Mouse (Mus musculus) CH12.LX (cell line): ENCODE data around the gene Clmp.

Experiments
- CTCF ChIP-seq, 2 experiments: IDR thresholded peaks in 1 of 2; conservative IDR thresholded peaks in 1 of 2; 2 replicates each; pipeline ENCODE4 v1.5.1; 2011 to 2012; ENCODE audit warnings: low read depth in 2 of 2, low read length in 2 of 2, improper control_type of control experiment in 1 of 2, inconsistent platforms in 1 of 2, mild to moderate bottlenecking in 1 of 2, moderate library complexity in 1 of 2
- MXI1 ChIP-seq: IDR thresholded peaks from 2 replicates; pipeline ENCODE4 v1.6.1; 2011; ENCODE audit warnings: mild to moderate bottlenecking, low read depth, low read length, improper control_type of control experiment
- MYC ChIP-seq: IDR thresholded peaks from 2 replicates; pipeline ENCODE4 v1.6.1; 2011; ENCODE audit warnings: low read depth, mild to moderate bottlenecking, improper control_type of control experiment, low read length
- RCOR1 ChIP-seq: conservative IDR thresholded peaks from 2 replicates; pipeline ENCODE4 v1.6.1; 2012; ENCODE audit warnings: low read depth, mild to moderate bottlenecking, inconsistent platforms, low read length, improper control_type of control experiment

- no peak for TF ChIP-seq MYC
- TF ChIP-seq MXI1: no peak
- peak; percentile 50 to 65 for TF ChIP-seq CTCF (conservative IDR thresholded peaks at IDR 0.05 in 1 of 2, IDR thresholded peaks at IDR 0.05 in 1 of 2; ENCODE audit: low read depth in 2 of 2, low read length in 2 of 2)
- no peak for TF ChIP-seq RCOR1
These were observed 119.5 kb downstream of the Clmp start for GRCm38 (mm10) chr9:40805263-40805662.
